Comparison of ENCODE assay signal across 10 mouse cellular contexts in the genomic region with DNA sequence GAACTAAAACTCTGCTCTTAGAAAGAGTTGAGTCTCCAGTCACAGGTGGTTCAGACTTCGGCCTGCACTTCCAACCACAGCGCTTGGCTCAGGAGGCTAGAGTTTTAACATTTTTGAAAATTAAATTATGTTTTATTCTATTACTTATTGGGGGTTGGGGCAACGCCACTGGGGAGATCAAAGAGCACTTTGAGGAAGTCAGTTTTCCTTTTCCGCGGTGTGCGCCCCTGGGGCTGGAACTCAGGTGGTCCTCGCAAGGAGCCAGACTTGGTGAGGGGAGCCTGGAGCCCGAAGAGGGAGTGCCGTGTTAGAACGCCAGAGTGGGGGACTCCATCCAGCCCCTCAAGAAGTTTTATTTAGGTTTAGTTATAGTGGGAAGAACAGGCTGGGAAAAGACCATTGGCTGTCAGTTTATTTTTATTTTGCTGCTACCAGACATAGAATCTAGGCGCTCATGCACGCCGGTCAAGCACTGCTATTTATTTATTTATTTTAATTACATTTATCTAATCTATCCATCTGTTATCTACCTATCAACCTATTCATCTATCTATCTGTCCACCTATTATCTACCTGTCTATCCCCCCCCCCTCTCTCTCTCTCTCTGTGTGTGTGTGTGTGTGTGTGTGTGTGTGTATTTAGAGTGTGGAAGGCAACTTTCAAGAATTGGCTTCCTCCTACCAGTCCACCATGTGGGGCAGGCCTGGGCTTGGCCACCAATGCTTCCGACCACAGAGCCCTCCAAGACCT. TPM values are rescaled to one million over a fixed set of nuclear protein-coding genes. Genes with fewer than 3 reads are reported as not detected.
A peak's percentile ranks its signal among the peaks of the same experiment; 100 is the strongest.
DNase-seq lines count a peak whose midpoint lies in the region; ATAC-seq and TF ChIP-seq lines count a peak whose summit lies in the region.
"Had no signal": no experiment of that assay in that cellular context is flagged by ENCODE, and none has a peak within 500 bp of the region (broad histone marks: within the 10 kb centered on the region; RNA-seq: fewer than 3 reads in every experiment).

No protein-coding gene starts in this region.

- H3K27me3 ChIP-seq in liver, embryonic 11.5 days (replicated peaks; ENCODE audit: control insufficient read depth, insufficient read depth, low read length), result peaks cover 3% of the 10 kb centered on the region; the same call in 1 of the 2 replicates
- peaks cover 18% of the 10 kb centered on the region for H3K27me3 ChIP-seq in limb, embryonic 10.5 days (ENCODE audit: low read depth, poor library complexity, severe bottlenecking)
- peaks cover 5% of the 10 kb centered on the region; the same call in 1 of the 2 replicates for H3K27me3 ChIP-seq in neural tube, embryonic 12.5 days (replicated peaks)

- peak overlapping the region; percentile 38; the same call in 1 of the 2 replicates for H3K9ac ChIP-seq in liver, embryonic 11.5 days (ENCODE audit: low read depth, low read length)
- no peak overlapping the region for H3K9ac ChIP-seq in neural tube, embryonic 12.5 days

- peak overlapping the region; percentile 72 for H3K4me2 ChIP-seq in liver, embryonic 11.5 days
- H3K4me2 ChIP-seq in neural tube, embryonic 12.5 days (replicated peaks), result peak overlapping the region; percentile 55

- H3K4me1 ChIP-seq in liver, embryonic 11.5 days (replicated peaks; ENCODE audit: control insufficient read depth, insufficient read depth, low read length), result peaks cover 12% of the 10 kb centered on the region
- no peaks in the 10 kb centered on the region for H3K4me1 ChIP-seq in embryonic fibroblast, embryonic 13.5 days (ENCODE audit: control insufficient read depth, insufficient read depth, low read length)
- H3K4me1 ChIP-seq in limb, embryonic 10.5 days, result peaks cover 21% of the 10 kb centered on the region
- peaks cover 3% of the 10 kb centered on the region; the same call in 1 of the 2 replicates for H3K4me1 ChIP-seq in neural tube, embryonic 12.5 days

- TF ChIP-seq POLR2A in embryonic fibroblast, embryonic 13.5 days (IDR thresholded peaks at IDR 0.05; ENCODE audit: low read depth, low read length), result no peak

- H3K9me3 ChIP-seq in liver, embryonic 11.5 days (ENCODE audit: control insufficient read depth, low read length), result no peaks in the 10 kb centered on the region
- H3K9me3 ChIP-seq in limb, embryonic 10.5 days (replicated peaks), result no peaks in the 10 kb centered on the region
- no peaks in the 10 kb centered on the region for H3K9me3 ChIP-seq in neural tube, embryonic 12.5 days

- intact Hi-C loops in left cerebral cortex, postnatal 10 days (cut with DNase I), result loop anchor here (2.0 kb wide), 1 partner anchor 19 kb away; a partner anchor contains a TSS

- no peaks in the 10 kb centered on the region for H3K36me3 ChIP-seq in liver, embryonic 11.5 days (ENCODE audit: control insufficient read depth, insufficient read depth, low read length)
- no peaks in the 10 kb centered on the region for H3K36me3 ChIP-seq in limb, embryonic 10.5 days
- no peaks in the 10 kb centered on the region for H3K36me3 ChIP-seq in neural tube, embryonic 12.5 days

- DNase-seq in liver, embryonic 11.5 days (ENCODE audit: low spot score), result peak; percentile 50
- no peak for DNase-seq in liver
- no peak for DNase-seq in limb, embryonic 10.5 days (ENCODE audit: low spot score)
- no peak for DNase-seq in left cerebral cortex, postnatal 10 days (ENCODE audit: extremely low spot score in 1 of 2, low spot score in 2 of 2)
- no peak for DNase-seq in kidney, adult 9 months
- DNase-seq in layer of hippocampus, postnatal 25 days (ENCODE audit: extremely low spot score in 1 of 2, low spot score in 1 of 2), result no peak

- ATAC-seq in liver, embryonic 11.5 days (replicated peaks; ENCODE audit: low FRiP score), result peak; percentile 1; the same call in 1 of the 2 replicates
- ATAC-seq in neural tube, embryonic 12.5 days (ENCODE audit: low FRiP score, low read depth), result no peak

- no peak for TF ChIP-seq CTCF in embryonic fibroblast, embryonic 13.5 days (IDR thresholded peaks at IDR 0.05; ENCODE audit: borderline replicate concordance, insufficient read depth, low read length)

- H3K27ac ChIP-seq in liver, embryonic 11.5 days (ENCODE audit: low read depth, low read length), result no peak overlapping the region
- H3K27ac ChIP-seq in embryonic fibroblast, embryonic 13.5 days (ENCODE audit: insufficient read depth, low read length), result no peak overlapping the region
- no peak overlapping the region for H3K27ac ChIP-seq in limb, embryonic 10.5 days
- H3K27ac ChIP-seq in neural tube, embryonic 12.5 days, result no peak overlapping the region

- 19% methylated on average over 14 of the region's 14 CpGs for WGBS in liver, embryonic 11.5 days
- 16% methylated on average over 14 of the region's 14 CpGs for WGBS in limb, embryonic 10.5 days
- WGBS in neural tube, embryonic 12.5 days, result 24% methylated on average over 14 of the region's 14 CpGs

- H3K4me3 ChIP-seq in liver, embryonic 11.5 days (ENCODE audit: low read depth, low read length), result peak overlapping the region; percentile 62
- H3K4me3 ChIP-seq in embryonic fibroblast, embryonic 13.5 days (ENCODE audit: insufficient read depth, low read length), result peak overlapping the region; percentile 33
- H3K4me3 ChIP-seq in limb, embryonic 10.5 days, result peak overlapping the region; percentile 72
- H3K4me3 ChIP-seq in neural tube, embryonic 12.5 days, result no peak overlapping the region

RNA-seq across cellular contexts. Expression of a gene that starts 19.3 kb away (rescaled TPM):
- 36.5 and 37.9 TPM in 2 replicates for polyA plus RNA-seq in liver, embryonic 11.5 days (2014; fragmentation: Nextera tagmentation; extraction: Ambion mirVana)
- 39.5 and 53.4 TPM in 2 replicates for polyA plus RNA-seq in embryonic fibroblast, embryonic 13.5 days (2011; ENCODE audit: insufficient read length, low read depth, missing spikeins)
- polyA plus RNA-seq in limb, embryonic 10.5 days (2016; fragmentation: Nextera tagmentation; extraction: Ambion mirVana), result 39.8 and 44.3 TPM in 2 replicates
- 41.2 and 57.2 TPM in 2 replicates for polyA plus RNA-seq in neural tube, embryonic 12.5 days (2016; fragmentation: Nextera tagmentation; extraction: Ambion mirVana)
- 10 to 100 TPM; 24.6 to 26.5 TPM for total RNA-seq in left cerebral cortex, postnatal 10 days (2021)
- total RNA-seq in layer of hippocampus, postnatal 25 days (2021), result 10 to 100 TPM; 41.3 to 44.6 TPM

RNA-seq across cellular contexts. Expression of a gene that starts 36.8 kb away (rescaled TPM):
- polyA plus RNA-seq in liver, embryonic 11.5 days (2014; fragmentation: Nextera tagmentation; extraction: Ambion mirVana), result 4.6 and 5.2 TPM in 2 replicates
- polyA plus RNA-seq in embryonic fibroblast, embryonic 13.5 days (2011; ENCODE audit: insufficient read length, low read depth, missing spikeins), result 0.70 and 1.1 TPM in 2 replicates
- polyA plus RNA-seq in limb, embryonic 10.5 days (2016; fragmentation: Nextera tagmentation; extraction: Ambion mirVana), result 3.8 and 4.9 TPM in 2 replicates
- polyA plus RNA-seq in neural tube, embryonic 12.5 days (2016; fragmentation: Nextera tagmentation; extraction: Ambion mirVana), result 2.4 and 2.5 TPM in 2 replicates
- not detected for total RNA-seq in left cerebral cortex, postnatal 10 days (2021)
- under 1 TPM in 1 of 2 experiments, not detected in 1; 0.26 TPM for total RNA-seq in layer of hippocampus, postnatal 25 days (2021)
- total RNA-seq: gastrocnemius, adult 2 months had no signal
- polyA plus RNA-seq: lung, adult 2 months had no signal

RNA-seq across cellular contexts. Expression of a gene that starts 49.1 kb away (rescaled TPM):
- 692 and 701 TPM in 2 replicates for polyA plus RNA-seq in liver, embryonic 11.5 days (2014; fragmentation: Nextera tagmentation; extraction: Ambion mirVana)
- polyA plus RNA-seq in embryonic fibroblast, embryonic 13.5 days (2011; ENCODE audit: insufficient read length, low read depth, missing spikeins), result 205 and 215 TPM in 2 replicates
- polyA plus RNA-seq in limb, embryonic 10.5 days (2016; fragmentation: Nextera tagmentation; extraction: Ambion mirVana), result 565 and 602 TPM in 2 replicates
- polyA plus RNA-seq in neural tube, embryonic 12.5 days (2016; fragmentation: Nextera tagmentation; extraction: Ambion mirVana), result 723 and 776 TPM in 2 replicates
- total RNA-seq in left cerebral cortex, postnatal 10 days (2021), result 100 to 1,000 TPM; 341 to 350 TPM
- total RNA-seq in layer of hippocampus, postnatal 25 days (2021), result 100 to 1,000 TPM; 311 to 356 TPM

RNA-seq across cellular contexts. Expression of a gene that starts 55.2 kb away (rescaled TPM):
- polyA plus RNA-seq in liver, embryonic 11.5 days (2014; fragmentation: Nextera tagmentation; extraction: Ambion mirVana), result 48.4 and 50.6 TPM in 2 replicates
- polyA plus RNA-seq in embryonic fibroblast, embryonic 13.5 days (2011; ENCODE audit: insufficient read length, low read depth, missing spikeins), result 86.3 and 105 TPM in 2 replicates
- 61.8 and 64.0 TPM in 2 replicates for polyA plus RNA-seq in limb, embryonic 10.5 days (2016; fragmentation: Nextera tagmentation; extraction: Ambion mirVana)
- 57.4 and 65.9 TPM in 2 replicates for polyA plus RNA-seq in neural tube, embryonic 12.5 days (2016; fragmentation: Nextera tagmentation; extraction: Ambion mirVana)
- total RNA-seq in left cerebral cortex, postnatal 10 days (2021), result 10 to 100 TPM; 48.0 to 56.5 TPM
- total RNA-seq in layer of hippocampus, postnatal 25 days (2021), result 10 to 100 TPM; 41.6 to 48.3 TPM
